Mouse (Mus musculus) small intestine, adult 2 months (tissue): ENCODE data around the gene Gatad2a. TPM values are rescaled to one million over a fixed set of nuclear protein-coding genes. Genes with fewer than 3 reads are reported as not detected.
A peak's percentile ranks its signal among the peaks of the same experiment; 100 is the strongest.

Source experiments
- H3K27ac ChIP-seq: fragments of 200-500 bp; 2 replicates; pipeline ENCODE4 v1.5.1; 2012; ENCODE audit warnings: low read depth, low read length, control low read depth, inconsistent platforms; ENCODE audit not compliant: insufficient read depth
- H3K27me3 ChIP-seq: fragments of 200-500 bp; 2 replicates; pipeline ENCODE4 v1.6.1; 2012; ENCODE audit warnings: mild to moderate bottlenecking, moderate library complexity, low read length, inconsistent platforms; ENCODE audit not compliant: control insufficient read depth, insufficient read depth
- H3K36me3 ChIP-seq: fragments of 200-500 bp; 2 replicates; pipeline ENCODE4 v1.6.1; 2012; ENCODE audit warnings: mild to moderate bottlenecking, low read length, control low read depth, inconsistent platforms; ENCODE audit not compliant: control insufficient read depth, insufficient read depth
- H3K4me1 ChIP-seq: fragments of 200-500 bp; 2 replicates; pipeline ENCODE4 v1.6.1; 2012; ENCODE audit warnings: low read length, inconsistent platforms, mixed read lengths; ENCODE audit not compliant: control insufficient read depth, insufficient read depth, insufficient read length
- H3K4me3 ChIP-seq: fragments of 200-500 bp; 2 replicates; pipeline ENCODE4 v1.5.1; 2012; ENCODE audit warnings: low read depth, mild to moderate bottlenecking, control low read depth, inconsistent platforms, low read length, moderate library complexity
- CTCF ChIP-seq: fragments of 200-500 bp; IDR thresholded peaks from 2 replicates; pipeline ENCODE4 v1.5.1; 2012; ENCODE audit warnings: low read depth, mild to moderate bottlenecking, control low read depth, inconsistent platforms, low read length, moderate library complexity, mixed read lengths; ENCODE audit not compliant: insufficient replicate concordance, insufficient read length; ENCODE audit errors: extremely low read depth
- POLR2A ChIP-seq: fragments of 200-500 bp; IDR thresholded peaks from 2 replicates; pipeline ENCODE4 v1.6.1; 2012; ENCODE audit warnings: low read depth, mild to moderate bottlenecking, control low read depth, inconsistent platforms, low read length, moderate library complexity
- WGBS: fragments of 180-500 bp; shearing (Covaris S2); methylation state at CpG from one replicate; pipeline ENCODE4 v1.1.7; 2018; 5-methylcytosine and 5-hydroxymethylcytosine counted together
- polyA plus RNA-seq: library from polyadenylated mRNA; depleted of rRNA; stranded (reverse); fragments of >200 nt; gene quantifications from 2 replicates; pipeline ENCODE4 v1.2.3, GENCODE M21; 2012

Gatad2a gene
- polyA plus RNA-seq, 1 experiment, result 101 TPM

- peaks cover 7% of the 10 kb centered on the region for H3K36me3 ChIP-seq
- 7% methylated on average over 24 of the region's 24 CpGs for WGBS
- H3K4me3 ChIP-seq, result peak overlapping the region; percentile 38
- no peak overlapping the region for H3K27ac ChIP-seq
- H3K4me1 ChIP-seq, result peaks cover 12% of the 10 kb centered on the region; the same call in 1 of the 2 replicates
- no peak for TF ChIP-seq CTCF
- TF ChIP-seq POLR2A, result no peak
- peaks cover 56% of the 10 kb centered on the region for H3K27me3 ChIP-seq
Observed at GRCm38 (mm10) chr8:69888244-69888866, 107.8 kb downstream of the Gatad2a start.

- H3K4me1 ChIP-seq, result peaks cover 12% of the 10 kb centered on the region; the same call in 1 of the 2 replicates
- H3K36me3 ChIP-seq, result no peaks in the 10 kb centered on the region
- H3K4me3 ChIP-seq, result peak within 1 kb of the TSS; percentile 38
- TF ChIP-seq CTCF, result no peak
- H3K27me3 ChIP-seq, result peaks cover 64% of the 10 kb centered on the region
- WGBS, result 1% methylated on average over 59 of the region's 60 CpGs
- H3K27ac ChIP-seq, result no peak within 1 kb of the TSS
Observed at GRCm38 (mm10) chr8:69887289-69888243, 108.6 kb downstream of the Gatad2a start, which contains the start of gene Cilp2. Cilp2 (minus strand) TSS chr8:69887687.

GRCm38 (mm10) chr8:69884141-69884540, 112.0 kb downstream of the Gatad2a start:
- Histone ChIP-seq H3K4me3 (no peak overlapping the region), H3K27me3 (peaks cover 89% of the 10 kb centered on the region), H3K36me3 (no peaks in the 10 kb centered on the region), H3K27ac (no peak overlapping the region), H3K4me1 (peaks cover 22% of the 10 kb centered on the region)
- TF ChIP-seq CTCF (no peak), POLR2A (no peak)
- 73% methylated on average over 13 of the region's 13 CpGs for WGBS

GRCm38 (mm10) chr8:69882833-69883600, 113.2 kb downstream of the Gatad2a start:
- Histone ChIP-seq H3K36me3 (no peaks in the 10 kb centered on the region), H3K27ac (no peak overlapping the region), H3K27me3 (peaks cover 78% of the 10 kb centered on the region), H3K4me1 (peaks cover 19% of the 10 kb centered on the region), H3K4me3 (no peak overlapping the region)
- TF ChIP-seq POLR2A (no peak), CTCF (no peak)
- WGBS, result 24% methylated on average over 52 of the region's 52 CpGs

GRCm38 (mm10) chr8:69882021-69882756, 114.0 kb downstream of the Gatad2a start:
- Histone ChIP-seq H3K36me3 (no peaks in the 10 kb centered on the region), H3K27ac (no peak overlapping the region), H3K4me1 (peaks cover 14% of the 10 kb centered on the region), H3K27me3 (peaks cover 70% of the 10 kb centered on the region), H3K4me3 (peak overlapping the region; percentile 51)
- TF ChIP-seq POLR2A (no peak), CTCF (no peak)
- 7% methylated on average over 103 of the region's 103 CpGs for WGBS

- Histone ChIP-seq H3K4me3 (peak overlapping the region; percentile 51), H3K27ac (no peak overlapping the region), H3K27me3 (peaks cover 62% of the 10 kb centered on the region), H3K4me1 (peaks cover 13% of the 10 kb centered on the region), H3K36me3 (no peaks in the 10 kb centered on the region)
- TF ChIP-seq CTCF (no peak), POLR2A (no peak)
- 22% methylated on average over 79 of the region's 79 CpGs for WGBS
Observed at GRCm38 (mm10) chr8:69881261-69881865, 114.8 kb downstream of the Gatad2a start.
